Mouse (Mus musculus) embryo, embryonic 11 days (tissue): ENCODE data around the gene Igsf8.

Source experiments
- DNase-seq: peaks from one replicate; pipeline ENCODE4 v3.0.0-alpha.2; 2015

Gene Igsf8

GRCm38 (mm10) chr1:172325680-172326535 lies 64.5 kb downstream of the Igsf8 start:
- peak; percentile 83 for DNase-seq

DNA sequence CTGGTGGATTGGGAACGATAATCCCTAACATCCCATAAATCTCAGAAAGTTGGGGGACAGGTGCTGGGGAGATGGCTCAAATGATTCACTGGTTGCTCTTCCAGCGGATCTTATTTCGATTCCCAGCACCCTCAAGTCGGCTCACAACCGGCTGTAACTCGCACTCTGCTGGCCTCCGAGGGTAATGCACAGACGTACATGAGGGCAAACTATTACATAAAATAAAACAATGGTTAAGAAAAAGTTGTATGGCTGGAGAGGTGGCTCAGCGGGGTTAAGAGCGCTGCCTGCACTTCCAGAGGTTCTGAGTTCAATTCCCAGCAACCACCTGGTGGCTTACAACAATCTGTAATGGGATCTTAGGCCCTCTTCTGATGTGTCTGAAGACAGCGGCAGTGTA lies 65.2 kb downstream of the Igsf8 start:
- DNase-seq: no peak

DNA sequence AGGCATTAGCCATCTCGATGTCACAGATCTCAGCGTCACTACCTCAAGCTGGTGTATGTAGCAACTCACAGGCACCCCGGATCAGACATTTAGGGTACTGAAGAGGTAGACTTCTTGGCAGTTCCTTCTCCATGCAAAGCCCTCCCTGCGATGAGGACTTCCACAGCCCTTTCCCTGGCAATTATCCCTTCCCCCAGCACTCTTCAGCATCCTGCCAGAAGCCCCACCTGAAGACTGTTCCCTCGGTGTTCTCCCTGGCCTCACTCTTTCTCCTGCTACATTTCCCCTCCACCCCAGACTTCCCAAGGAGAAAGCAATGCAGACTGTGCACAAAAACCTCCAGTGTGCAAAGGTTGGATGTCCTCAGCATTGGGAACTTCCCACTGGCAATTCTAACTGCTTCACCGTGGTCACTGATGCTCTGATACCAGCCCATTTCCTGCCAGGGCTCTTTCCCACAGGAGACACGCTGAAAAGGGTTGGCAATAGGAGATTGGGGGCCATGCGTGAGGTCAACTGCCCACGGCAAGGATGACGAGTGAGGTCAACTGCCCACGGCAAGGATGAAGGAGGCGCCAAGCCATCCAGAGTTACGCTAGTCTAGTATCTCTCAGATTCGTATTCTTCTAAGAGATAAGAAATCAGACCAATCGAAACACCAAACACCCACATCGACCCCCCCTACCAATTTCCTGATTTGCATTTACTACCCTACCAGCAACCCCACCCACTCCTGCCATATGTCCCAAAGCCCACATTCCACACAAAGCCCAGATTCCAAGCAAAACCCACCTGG lies 66.0 kb downstream of the Igsf8 start:
- no peak for DNase-seq

GRCm38 (mm10) chr1:172328041-172328440 lies 66.6 kb downstream of the Igsf8 start:
- DNase-seq: no peak

DNA sequence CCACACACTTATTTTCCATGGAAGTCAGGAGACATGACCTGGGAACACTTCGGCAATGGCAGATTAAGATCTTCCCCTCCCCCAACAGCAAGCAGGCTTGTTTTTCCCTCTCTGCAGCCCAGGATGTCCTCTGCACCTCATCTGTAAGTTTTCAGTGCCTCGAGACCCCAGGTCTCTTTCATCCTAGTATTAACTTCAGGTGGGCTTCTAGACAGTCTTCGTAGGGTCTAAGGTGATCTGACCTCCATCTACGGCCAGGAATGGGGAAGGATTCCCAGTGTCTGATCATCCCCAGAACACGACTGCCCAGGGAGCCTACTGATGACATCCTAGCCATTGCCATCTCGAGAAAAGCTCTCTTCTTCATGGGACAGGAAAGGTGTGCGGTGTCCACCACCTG lies 67.0 kb downstream of the Igsf8 start:
- no peak for DNase-seq

GRCm38 (mm10) chr1:172329131-172329530 lies 67.7 kb downstream of the Igsf8 start, which contains the start of gene Kcnj9:
Gene Kcnj9 (minus strand): TSS chr1:172329318.
- DNase-seq: peak; percentile 62

DNA sequence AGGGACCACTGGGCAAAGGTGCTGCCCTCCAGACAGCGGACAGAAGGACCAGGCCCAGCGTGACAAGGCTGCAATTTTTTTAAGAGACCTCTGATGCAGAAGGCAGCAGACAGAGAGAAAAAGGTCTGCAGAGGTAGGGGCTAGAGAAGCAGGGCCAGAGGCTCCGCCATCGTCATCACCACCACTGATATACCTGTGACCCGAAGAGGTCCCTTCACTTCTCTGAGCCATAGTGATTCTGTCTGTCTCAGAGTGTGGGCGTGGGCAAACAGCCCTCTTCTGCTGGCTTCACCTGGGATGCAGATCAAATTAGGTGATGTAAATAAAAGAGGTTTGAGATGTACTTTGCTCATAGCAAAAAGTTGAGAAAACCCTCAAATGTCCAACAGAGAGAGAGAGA lies 68.2 kb downstream of the Igsf8 start:
- DNase-seq: no peak

- DNase-seq: no peak
Measured at GRCm38 (mm10) chr1:172331422-172331947, 70.0 kb downstream of the Igsf8 start.

DNA sequence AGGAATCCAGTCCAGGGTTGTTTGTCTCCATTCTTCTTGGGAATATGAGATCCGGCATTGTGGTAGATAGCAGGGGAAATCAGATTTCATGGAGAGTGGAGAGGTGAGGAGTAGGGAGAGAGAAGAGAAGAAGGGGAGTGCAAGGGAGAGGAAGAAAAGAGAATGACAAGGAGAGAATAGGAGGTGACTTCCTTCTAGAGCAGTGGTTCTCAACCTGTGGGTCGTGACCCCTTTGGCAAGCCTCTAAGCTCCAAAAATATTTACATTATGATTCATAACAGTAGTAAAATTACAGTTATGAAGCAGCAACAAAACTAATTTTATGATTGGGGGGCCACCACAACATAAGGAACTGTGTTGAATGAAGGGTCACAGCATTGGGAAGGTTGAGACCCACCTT lies 71.5 kb downstream of the Igsf8 start:
- DNase-seq: no peak

DNA sequence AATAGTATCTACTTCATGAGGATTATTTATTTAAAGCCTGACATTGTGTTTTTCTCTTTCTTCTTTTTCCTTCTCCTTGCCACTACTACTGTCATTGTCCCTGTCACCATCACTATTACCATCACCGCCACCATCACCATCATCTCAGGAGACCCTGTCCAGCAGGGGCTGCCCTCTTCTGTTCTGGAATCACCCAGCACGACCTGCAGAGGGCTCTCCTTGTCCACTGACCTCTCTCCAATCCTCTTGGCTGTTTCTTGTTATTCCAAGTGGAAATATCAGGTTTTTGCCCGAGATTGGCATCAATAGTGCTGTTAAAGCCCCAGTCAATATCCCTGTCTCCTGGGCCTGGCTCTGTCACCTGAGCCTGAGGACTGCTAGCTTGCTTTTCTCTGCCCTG lies 72.1 kb downstream of the Igsf8 start:
- no peak for DNase-seq

GRCm38 (mm10) chr1:172335804-172336203 lies 74.4 kb downstream of the Igsf8 start:
- DNase-seq: no peak

DNA sequence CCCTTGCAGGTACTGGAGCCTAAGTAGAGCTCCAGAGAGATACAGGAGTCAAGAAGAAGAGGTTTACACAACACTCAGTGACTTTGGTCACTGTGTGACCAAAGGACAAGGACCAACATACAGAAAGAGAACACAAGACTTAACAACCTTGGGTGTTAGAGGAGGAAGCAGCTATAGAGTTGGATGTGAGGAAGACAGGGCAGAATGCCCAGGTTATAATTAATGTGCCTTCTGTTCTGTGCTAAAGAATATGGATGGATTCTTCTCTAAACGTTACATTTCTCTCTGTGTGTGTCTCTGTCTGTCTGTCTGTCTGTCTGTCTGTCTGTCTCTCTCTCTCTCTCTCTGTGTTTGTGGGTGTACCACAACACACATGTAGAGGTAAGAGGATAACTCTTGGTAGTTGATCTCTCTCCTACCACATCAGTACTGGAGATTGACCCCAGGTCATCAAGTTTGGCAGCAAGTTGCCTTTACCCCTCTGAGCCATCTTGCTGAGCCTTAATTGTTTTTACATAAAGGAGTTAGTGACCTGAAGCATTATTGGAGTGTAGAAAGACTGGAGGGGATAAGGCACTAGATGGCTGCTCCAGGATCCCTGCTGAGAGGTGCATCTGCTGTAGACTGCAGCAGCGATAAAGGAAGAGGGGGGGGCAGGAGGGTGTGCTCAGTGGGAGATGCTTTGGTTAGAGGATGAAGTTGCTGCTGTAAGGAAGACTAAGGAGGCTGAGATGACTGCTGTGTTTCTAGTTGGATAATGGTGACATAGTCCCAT lies 76.2 kb downstream of the Igsf8 start:
- no peak for DNase-seq

DNA sequence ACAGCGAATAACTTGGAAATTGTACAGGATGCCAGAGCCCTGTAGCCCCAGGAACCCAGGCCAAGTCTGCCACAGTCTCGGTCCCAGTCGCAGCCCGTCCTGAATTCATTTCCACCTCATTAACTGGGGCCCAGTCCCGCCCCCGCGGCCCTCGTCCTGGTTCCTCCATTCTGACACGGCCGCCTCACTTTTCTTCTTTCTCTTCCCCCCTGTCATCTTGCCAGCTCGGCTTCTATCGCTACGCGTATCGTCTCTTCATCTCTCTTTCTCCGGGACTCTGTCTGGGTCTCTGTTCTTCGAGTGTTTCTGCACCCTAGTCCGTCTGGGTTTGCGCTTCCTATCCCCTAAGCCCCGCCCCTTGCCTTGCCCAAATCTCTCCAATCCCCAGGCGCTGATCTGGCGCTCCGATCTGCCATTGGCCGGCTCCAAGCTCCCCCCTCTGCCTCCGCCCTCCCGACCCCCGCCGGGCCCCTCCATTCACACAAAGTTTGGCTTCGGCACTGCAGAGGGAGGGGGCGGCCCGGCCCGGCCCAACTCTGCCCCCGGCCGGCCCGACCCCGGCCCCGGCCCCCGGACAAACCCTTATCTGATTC lies 79.4 kb downstream of the Igsf8 start, which contains the start of gene Kcnj10:
Gene Kcnj10 (plus strand): TSS at position 482 of the 593 bp plus-strand sequence.
- DNase-seq: peak; percentile 93

GRCm38 (mm10) chr1:172341386-172341785 lies 79.9 kb downstream of the Igsf8 start:
- DNase-seq: no peak

DNA sequence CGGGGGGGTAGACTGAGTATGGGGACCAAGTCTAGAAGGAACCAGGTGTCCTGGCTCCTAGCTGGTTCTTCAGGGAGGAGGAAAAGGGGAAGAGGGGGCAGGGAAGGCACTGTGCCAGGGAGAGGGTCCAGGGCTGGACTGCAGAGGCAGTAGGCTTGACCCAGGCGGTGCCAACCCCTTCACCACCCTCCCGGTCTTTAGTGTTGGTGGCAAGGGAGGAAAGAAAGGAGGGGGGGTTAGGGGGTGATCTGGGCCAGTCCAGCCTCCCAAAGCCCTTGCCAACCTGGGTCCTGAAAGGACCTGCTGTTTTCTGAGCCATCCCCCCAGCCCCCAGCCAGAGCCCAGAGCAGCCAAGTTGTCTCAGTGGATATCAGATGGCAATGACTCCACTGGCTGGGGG lies 81.3 kb downstream of the Igsf8 start:
- no peak for DNase-seq

- no peak for DNase-seq
Measured at GRCm38 (mm10) chr1:172343914-172344313, 82.5 kb downstream of the Igsf8 start.

- no peak for DNase-seq
Measured at GRCm38 (mm10) chr1:172344820-172345219, 83.4 kb downstream of the Igsf8 start.

DNA sequence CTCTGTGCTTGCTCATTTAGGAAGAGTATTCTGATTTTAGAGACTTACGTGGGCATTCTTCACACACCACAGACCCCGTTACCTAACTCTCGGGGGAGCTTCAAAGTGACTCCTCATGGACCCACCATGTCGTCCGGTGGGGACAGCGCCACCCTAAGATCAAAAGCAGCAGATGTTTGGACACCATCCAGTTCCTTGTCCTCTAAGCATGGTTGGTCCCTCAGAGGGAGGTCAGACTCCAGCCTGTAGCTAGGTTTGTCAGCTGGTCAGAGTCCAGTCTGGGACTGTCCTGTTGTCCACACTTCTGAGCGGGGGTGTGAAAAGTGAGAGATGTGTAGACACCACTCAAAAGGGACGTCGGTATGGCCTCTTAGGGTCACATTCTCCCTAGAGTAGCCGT lies 85.3 kb downstream of the Igsf8 start:
- DNase-seq: no peak

- no peak for DNase-seq
Measured at GRCm38 (mm10) chr1:172347382-172347781, 85.9 kb downstream of the Igsf8 start.

- no peak for DNase-seq
Measured at GRCm38 (mm10) chr1:172349504-172349903, 88.1 kb downstream of the Igsf8 start.

DNA sequence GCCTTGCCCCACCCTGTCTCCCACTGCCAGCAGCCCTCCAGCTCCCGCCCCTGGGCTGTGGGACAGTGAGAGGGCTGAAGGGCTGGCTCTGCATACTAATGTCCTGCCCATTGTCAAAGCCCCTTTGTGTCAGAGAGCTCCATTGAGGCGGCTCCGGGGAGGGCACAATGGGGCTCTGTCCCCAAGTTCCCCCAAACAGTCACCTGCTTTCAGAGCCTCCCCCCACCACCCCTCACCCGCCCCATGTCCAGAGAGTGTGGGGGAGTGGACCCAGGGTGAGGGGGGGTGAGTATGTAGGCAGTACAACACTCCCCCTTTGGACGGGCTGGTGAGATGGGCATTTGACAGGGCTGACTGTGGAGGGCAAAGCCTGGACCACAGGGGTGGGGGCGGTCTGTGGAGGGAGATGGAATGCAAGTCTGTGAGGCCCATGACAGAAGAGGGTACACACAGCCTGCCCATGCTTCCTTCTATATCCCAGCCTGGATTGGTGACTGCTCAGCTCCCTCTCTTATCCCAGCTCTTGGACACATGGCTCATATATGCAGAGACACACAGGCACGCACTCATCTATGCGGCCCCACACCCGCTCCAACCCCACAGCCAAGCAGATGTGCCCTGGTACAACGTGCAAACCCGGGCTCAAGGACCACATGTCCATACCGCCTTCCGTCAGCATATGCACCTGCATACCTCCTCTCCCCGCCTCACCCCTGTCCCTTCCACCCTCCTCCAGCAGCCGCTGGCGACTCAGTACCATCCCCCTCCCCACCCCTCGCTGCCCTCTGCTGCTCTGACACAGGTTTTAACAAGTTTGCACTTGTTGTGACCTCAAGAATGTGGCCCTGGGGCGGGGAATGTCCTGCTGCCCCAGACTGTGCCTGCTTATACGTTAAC lies 88.7 kb downstream of the Igsf8 start:
- peak; percentile 87 for DNase-seq
